Mouse (Mus musculus): ENCODE data around the gene Tia1. TPM values are rescaled to one million over a fixed set of nuclear protein-coding genes. Genes with fewer than 3 reads are reported as not detected.

Gene Tia1
- polyA plus RNA-seq, 1 experiment from 2014 or later, result 221 TPM

GRCm38 (mm10) chr6:86406306-86406705 lies 2.3 kb downstream of the Tia1 start:
- no peak for DNase-seq (ENCODE audit: low spot score)
- Histone ChIP-seq H3K36me3 (peaks cover 39% of the 10 kb centered on the region), H3K9me3 (replicated peaks) (no peaks in the 10 kb centered on the region), H3K4me3 (peak overlapping the region; percentile 86), H3K4me1 (peaks cover 19% of the 10 kb centered on the region), H3K27me3 (ENCODE audit: low read depth, poor library complexity, severe bottlenecking) (no peaks in the 10 kb centered on the region), H3K27ac (replicated peaks) (peak overlapping the region; percentile 100)

GRCm38 (mm10) chr6:86418711-86419110 lies 14.7 kb downstream of the Tia1 start:
- peaks cover 99% of the 10 kb centered on the region for H3K36me3 ChIP-seq
- no peak overlapping the region for H3K4me3 ChIP-seq
- H3K27me3 ChIP-seq (ENCODE audit: low read depth, poor library complexity, severe bottlenecking), result no peaks in the 10 kb centered on the region

GRCm38 (mm10) chr6:86419239-86419638 lies 15.2 kb downstream of the Tia1 start:
- 88% methylated on average over 3 of the region's 3 CpGs for WGBS
- H3K4me1 ChIP-seq, result no peaks in the 10 kb centered on the region
- no peak overlapping the region for H3K4me3 ChIP-seq
- peaks cover 99% of the 10 kb centered on the region for H3K36me3 ChIP-seq
- DNase-seq (ENCODE audit: low spot score), result no peak
- H3K27me3 ChIP-seq (ENCODE audit: low read depth, poor library complexity, severe bottlenecking), result no peaks in the 10 kb centered on the region
- no peaks in the 10 kb centered on the region for H3K9me3 ChIP-seq (replicated peaks)
- no peak overlapping the region for H3K27ac ChIP-seq (replicated peaks)

More at GRCm38 (mm10) chr6:86418711-86419110, 14.7 kb downstream of the Tia1 start:
- 96% methylated on average over 6 of the region's 6 CpGs for WGBS
- no peaks in the 10 kb centered on the region for H3K9me3 ChIP-seq (replicated peaks)
- no peaks in the 10 kb centered on the region for H3K4me1 ChIP-seq
- H3K27ac ChIP-seq (replicated peaks), result no peak overlapping the region
- no peak for DNase-seq (ENCODE audit: low spot score)

- DNase-seq (ENCODE audit: low spot score), result no peak
- H3K36me3 ChIP-seq, result peaks cover 99% of the 10 kb centered on the region
- no peaks in the 10 kb centered on the region for H3K27me3 ChIP-seq (ENCODE audit: low read depth, poor library complexity, severe bottlenecking)
- no peak overlapping the region for H3K4me3 ChIP-seq
- H3K4me1 ChIP-seq, result no peaks in the 10 kb centered on the region
- H3K27ac ChIP-seq (replicated peaks), result no peak overlapping the region
- WGBS, result 71% methylated on average over 6 of the region's 6 CpGs
- no peaks in the 10 kb centered on the region for H3K9me3 ChIP-seq (replicated peaks)
Measured at GRCm38 (mm10) chr6:86420491-86420890, 16.5 kb downstream of the Tia1 start.

GRCm38 (mm10) chr6:86426358-86426757 lies 22.3 kb downstream of the Tia1 start, which contains the start of gene Gm44790:
Gene Gm44790 (plus strand): TSS chr6:86426658.
- WGBS, result 95% methylated on average over 1 of the region's 1 CpGs

GRCm38 (mm10) chr6:86431531-86431930 lies 27.5 kb downstream of the Tia1 start:
- H3K9me3 ChIP-seq (replicated peaks), result no peaks in the 10 kb centered on the region
- no peaks in the 10 kb centered on the region for H3K4me1 ChIP-seq
- H3K36me3 ChIP-seq, result peaks cover 100% of the 10 kb centered on the region
- DNase-seq (ENCODE audit: low spot score), result no peak
- H3K27me3 ChIP-seq (ENCODE audit: low read depth, poor library complexity, severe bottlenecking), result no peaks in the 10 kb centered on the region
- H3K27ac ChIP-seq (replicated peaks), result no peak overlapping the region
- H3K4me3 ChIP-seq, result no peak overlapping the region
- WGBS, result 97% methylated on average over 3 of the region's 3 CpGs

More at GRCm38 (mm10) chr6:86426358-86426757, 22.3 kb downstream of the Tia1 start, which contains the start of gene Gm44790:
- no peaks in the 10 kb centered on the region for H3K27me3 ChIP-seq (ENCODE audit: low read depth, poor library complexity, severe bottlenecking)
- H3K9me3 ChIP-seq (replicated peaks), result no peaks in the 10 kb centered on the region
- no peak within 1 kb of the TSS for H3K27ac ChIP-seq (replicated peaks)
- no peaks in the 10 kb centered on the region for H3K4me1 ChIP-seq
- H3K4me3 ChIP-seq, result no peak within 1 kb of the TSS
- DNase-seq (ENCODE audit: low spot score), result no peak
- peaks cover 99% of the 10 kb centered on the region for H3K36me3 ChIP-seq

GRCm38 (mm10) chr6:86433696-86434095 lies 29.7 kb downstream of the Tia1 start:
- Histone ChIP-seq H3K27ac (replicated peaks) (no peak overlapping the region), H3K36me3 (peaks cover 81% of the 10 kb centered on the region), H3K4me1 (peaks cover 6% of the 10 kb centered on the region; the same call in 1 of the 2 replicates), H3K9me3 (replicated peaks) (no peaks in the 10 kb centered on the region), H3K4me3 (no peak overlapping the region), H3K27me3 (ENCODE audit: low read depth, poor library complexity, severe bottlenecking) (no peaks in the 10 kb centered on the region)
- WGBS, result 82% methylated on average over 1 of the region's 1 CpGs
- DNase-seq (ENCODE audit: low spot score), result no peak

- 3% methylated on average over 14 of the region's 14 CpGs for whole genome bisulfite sequencing
- DNase-seq (ENCODE audit: low spot score), result peak; percentile 49
- Histone ChIP-seq H3K4me1 (peaks cover 16% of the 10 kb centered on the region), H3K27ac (replicated peaks) (peak overlapping the region; percentile 95), H3K9me3 (replicated peaks) (no peaks in the 10 kb centered on the region), H3K4me3 (peak overlapping the region; percentile 75), H3K36me3 (peaks cover 52% of the 10 kb centered on the region), H3K27me3 (ENCODE audit: low read depth, poor library complexity, severe bottlenecking) (no peaks in the 10 kb centered on the region)
Measured at GRCm38 (mm10) chr6:86437711-86438110, 33.7 kb downstream of the Tia1 start.

- WGBS, result under 1% methylated on average over 59 of the region's 59 CpGs
- no peaks in the 10 kb centered on the region for H3K9me3 ChIP-seq (replicated peaks)
- DNase-seq (ENCODE audit: low spot score), result peak; percentile 96
- H3K27me3 ChIP-seq (ENCODE audit: low read depth, poor library complexity, severe bottlenecking), result no peaks in the 10 kb centered on the region
- H3K36me3 ChIP-seq, result peaks cover 51% of the 10 kb centered on the region
- H3K27ac ChIP-seq (replicated peaks), result peak within 1 kb of the TSS; percentile 95
- peak within 1 kb of the TSS; percentile 75 for H3K4me3 ChIP-seq
- peaks cover 16% of the 10 kb centered on the region for H3K4me1 ChIP-seq
Measured at GRCm38 (mm10) chr6:86438272-86439118, 34.5 kb downstream of the Tia1 start, which contains the start of gene C87436. Gene C87436 (plus strand): TSS chr6:86438374.

GRCm38 (mm10) chr6:86439119-86439496 lies 35.1 kb downstream of the Tia1 start:
- no peaks in the 10 kb centered on the region for H3K27me3 ChIP-seq (ENCODE audit: low read depth, poor library complexity, severe bottlenecking)

GRCm38 (mm10) chr6:86439531-86439930 lies 35.5 kb downstream of the Tia1 start:
- H3K36me3 ChIP-seq, result peaks cover 51% of the 10 kb centered on the region
- no peaks in the 10 kb centered on the region for H3K9me3 ChIP-seq (replicated peaks)
- H3K4me3 ChIP-seq, result peak overlapping the region; percentile 75
- DNase-seq (ENCODE audit: low spot score), result no peak
- H3K27ac ChIP-seq (replicated peaks), result peak overlapping the region; percentile 95
- 91% methylated on average over 1 of the region's 1 CpGs for WGBS
- peaks cover 16% of the 10 kb centered on the region for H3K4me1 ChIP-seq
- no peaks in the 10 kb centered on the region for H3K27me3 ChIP-seq (ENCODE audit: low read depth, poor library complexity, severe bottlenecking)

More at GRCm38 (mm10) chr6:86439119-86439496, 35.1 kb downstream of the Tia1 start:
- DNase-seq (ENCODE audit: low spot score), result no peak
- Histone ChIP-seq H3K9me3 (replicated peaks) (no peaks in the 10 kb centered on the region), H3K4me3 (peak overlapping the region; percentile 75), H3K36me3 (peaks cover 51% of the 10 kb centered on the region), H3K27ac (replicated peaks) (peak overlapping the region; percentile 95), H3K4me1 (peaks cover 16% of the 10 kb centered on the region)
- WGBS, result 6% methylated on average over 13 of the region's 13 CpGs

- no peak for DNase-seq (ENCODE audit: low spot score)
- Histone ChIP-seq H3K9me3 (replicated peaks) (no peaks in the 10 kb centered on the region), H3K4me3 (no peak overlapping the region), H3K36me3 (peaks cover 48% of the 10 kb centered on the region), H3K27ac (replicated peaks) (no peak overlapping the region), H3K27me3 (ENCODE audit: low read depth, poor library complexity, severe bottlenecking) (no peaks in the 10 kb centered on the region), H3K4me1 (peaks cover 16% of the 10 kb centered on the region)
- 97% methylated on average over 10 of the region's 10 CpGs for WGBS
Measured at GRCm38 (mm10) chr6:86441571-86441970, 37.6 kb downstream of the Tia1 start.

GRCm38 (mm10) chr6:86445551-86445950 lies 41.5 kb downstream of the Tia1 start:
- 95% methylated on average over 18 of the region's 18 CpGs for WGBS
- Histone ChIP-seq H3K36me3 (peaks cover 81% of the 10 kb centered on the region), H3K4me3 (no peak overlapping the region), H3K27ac (replicated peaks) (no peak overlapping the region), H3K4me1 (no peaks in the 10 kb centered on the region), H3K27me3 (ENCODE audit: low read depth, poor library complexity, severe bottlenecking) (no peaks in the 10 kb centered on the region), H3K9me3 (replicated peaks) (no peaks in the 10 kb centered on the region)
- DNase-seq (ENCODE audit: low spot score), result no peak

Measured in midbrain, embryonic 10.5 days (tissue).